Mouse (Mus musculus) heart, embryonic 13.5 days (tissue): Measurements from ENCODE around the gene Aqp3. TPM values are rescaled to one million over a fixed set of nuclear protein-coding genes. Genes with fewer than 3 reads are reported as not detected.

ENCODE experiments used
- ATAC-seq: fragments of 200-750 bp; cut with Nextera tagmentation; 2 replicates; pipeline ENCODE4 v1.8.0; 2017; ENCODE audit warnings: moderate TSS enrichment; ENCODE audit not compliant: insufficient number of reproducible peaks, low FRiP score, low TSS enrichment; ENCODE audit errors: extremely low read depth
- H3K27ac ChIP-seq: fragments of 300-500 bp; sonication (generic); replicated peaks from 2 replicates; pipeline ENCODE4 v1.5.1; 2015; ENCODE audit warnings: moderate library complexity, mild to moderate bottlenecking, inconsistent platforms
- H3K27me3 ChIP-seq: fragments of 300-500 bp; sonication (generic); replicated peaks from 2 replicates; pipeline ENCODE4 v1.6.1; 2015; ENCODE audit warnings: mild to moderate bottlenecking, inconsistent platforms
- H3K36me3 ChIP-seq: fragments of 300-500 bp; sonication (generic); 2 replicates; pipeline ENCODE4 v1.6.1; 2015; ENCODE audit warnings: mild to moderate bottlenecking, inconsistent platforms
- H3K4me1 ChIP-seq: fragments of 300-500 bp; sonication (generic); 2 replicates; pipeline ENCODE4 v1.6.1; 2015; ENCODE audit warnings: inconsistent platforms
- H3K4me2 ChIP-seq: fragments of 300-500 bp; sonication (generic); 2 replicates; pipeline ENCODE4 v1.6.1; 2015; ENCODE audit warnings: inconsistent platforms, mild to moderate bottlenecking, moderate library complexity
- H3K4me3 ChIP-seq: fragments of 300-500 bp; sonication (generic); 2 replicates; pipeline ENCODE4 v1.5.1; 2015; ENCODE audit warnings: moderate library complexity, mild to moderate bottlenecking, inconsistent platforms
- H3K9ac ChIP-seq: fragments of 300-500 bp; sonication (generic); 2 replicates; pipeline ENCODE4 v1.6.1; 2015; ENCODE audit warnings: inconsistent platforms, mild to moderate bottlenecking, moderate library complexity
- H3K9me3 ChIP-seq: fragments of 300-500 bp; sonication (generic); 2 replicates; pipeline ENCODE4 v1.6.1; 2016; ENCODE audit warnings: inconsistent platforms
- WGBS: fragments of 180-500 bp; shearing (Covaris S2); methylation state at CpG from one replicate; pipeline ENCODE4 v1.1.7; 2015; ENCODE audit warnings: mixed read lengths; 5-methylcytosine and 5-hydroxymethylcytosine counted together
- polyA plus RNA-seq: library from polyadenylated mRNA; unstranded; fragments of >200 nt; fragmentation: Nextera tagmentation; extraction: Ambion mirVana; gene quantifications from 2 replicates; pipeline ENCODE4 v1.2.1, GENCODE M21; 2015

Gene Aqp3
- 0.87 and 1.2 TPM in 2 replicates for polyA plus RNA-seq

DNA sequence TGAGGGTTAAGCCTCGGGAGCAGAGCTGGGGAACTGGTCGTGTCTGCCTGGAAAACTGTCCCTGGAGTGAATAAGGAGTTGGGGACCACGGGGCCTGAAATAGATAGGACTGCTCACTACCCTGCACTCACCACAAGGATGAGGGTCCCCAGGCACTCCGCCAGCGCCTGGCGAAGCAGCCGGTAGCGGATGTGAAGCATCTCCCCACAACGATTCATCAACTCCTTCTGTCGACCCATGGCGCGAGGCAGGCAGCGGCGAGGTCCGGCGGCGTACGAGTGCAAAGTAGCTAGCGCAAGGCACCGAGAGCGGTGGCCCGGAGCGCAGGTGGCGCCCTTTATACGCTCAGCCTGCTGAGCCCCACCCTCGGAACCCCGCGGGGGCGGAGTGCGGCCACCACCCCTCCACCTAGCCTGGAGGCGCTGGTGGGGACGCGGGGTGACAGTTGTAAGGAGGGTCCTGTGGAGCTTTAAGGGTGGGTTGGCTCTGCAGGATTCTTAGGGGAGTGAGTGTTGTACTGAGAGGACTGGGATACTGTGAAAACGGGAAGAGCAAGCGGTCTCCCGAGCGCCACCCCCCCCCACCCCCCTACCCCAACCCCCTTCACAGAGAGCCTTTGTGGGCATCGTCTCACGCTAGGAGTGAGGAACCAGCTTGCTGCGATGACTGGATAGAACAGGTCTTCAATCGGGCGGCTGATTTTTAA, at the start of gene Aqp3:
Aqp3 (minus strand) TSS at position 313 of the 706 bp plus-strand sequence.
- no peaks in the 10 kb centered on the region for H3K36me3 ChIP-seq
- ATAC-seq, result no peak
- H3K9me3 ChIP-seq, result no peaks in the 10 kb centered on the region
- peak within 1 kb of the TSS; percentile 89 for H3K4me2 ChIP-seq
- peak within 1 kb of the TSS; percentile 54 for H3K4me3 ChIP-seq
- 1% methylated on average over 42 of the region's 42 CpGs for WGBS
- no peak within 1 kb of the TSS for H3K27ac ChIP-seq
- H3K4me1 ChIP-seq, result peaks cover 49% of the 10 kb centered on the region
- peak within 1 kb of the TSS; percentile 76 for H3K9ac ChIP-seq
- H3K27me3 ChIP-seq, result peaks cover 37% of the 10 kb centered on the region

DNA sequence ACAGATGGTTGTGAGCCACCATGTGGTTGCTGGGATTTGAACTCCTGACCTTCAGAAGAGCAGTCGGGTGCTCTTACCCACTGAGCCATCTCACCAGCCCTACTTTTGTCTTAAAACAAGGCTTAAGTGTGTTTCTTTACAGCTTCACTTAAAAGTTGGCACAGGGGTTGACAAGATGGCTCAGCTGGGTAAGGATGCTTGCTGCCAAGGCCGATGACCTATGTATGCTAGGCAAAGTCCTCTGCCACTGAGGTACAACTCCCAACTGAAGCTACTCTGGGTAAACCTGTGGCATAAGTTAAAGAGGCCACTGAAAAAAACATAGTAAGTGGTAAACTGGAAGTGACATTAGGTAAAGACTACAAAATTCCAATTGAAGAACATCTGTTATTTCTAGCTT, 44.6 kb upstream of the Aqp3 start:
- Histone ChIP-seq H3K4me3 (no peak overlapping the region), H3K36me3 (peaks cover 51% of the 10 kb centered on the region), H3K9ac (no peak overlapping the region), H3K9me3 (no peaks in the 10 kb centered on the region), H3K27me3 (no peaks in the 10 kb centered on the region), H3K27ac (no peak overlapping the region), H3K4me1 (peaks cover 33% of the 10 kb centered on the region), H3K4me2 (no peak overlapping the region)
- ATAC-seq, result no peak
- 84% methylated on average over 2 of the region's 2 CpGs for WGBS

DNA sequence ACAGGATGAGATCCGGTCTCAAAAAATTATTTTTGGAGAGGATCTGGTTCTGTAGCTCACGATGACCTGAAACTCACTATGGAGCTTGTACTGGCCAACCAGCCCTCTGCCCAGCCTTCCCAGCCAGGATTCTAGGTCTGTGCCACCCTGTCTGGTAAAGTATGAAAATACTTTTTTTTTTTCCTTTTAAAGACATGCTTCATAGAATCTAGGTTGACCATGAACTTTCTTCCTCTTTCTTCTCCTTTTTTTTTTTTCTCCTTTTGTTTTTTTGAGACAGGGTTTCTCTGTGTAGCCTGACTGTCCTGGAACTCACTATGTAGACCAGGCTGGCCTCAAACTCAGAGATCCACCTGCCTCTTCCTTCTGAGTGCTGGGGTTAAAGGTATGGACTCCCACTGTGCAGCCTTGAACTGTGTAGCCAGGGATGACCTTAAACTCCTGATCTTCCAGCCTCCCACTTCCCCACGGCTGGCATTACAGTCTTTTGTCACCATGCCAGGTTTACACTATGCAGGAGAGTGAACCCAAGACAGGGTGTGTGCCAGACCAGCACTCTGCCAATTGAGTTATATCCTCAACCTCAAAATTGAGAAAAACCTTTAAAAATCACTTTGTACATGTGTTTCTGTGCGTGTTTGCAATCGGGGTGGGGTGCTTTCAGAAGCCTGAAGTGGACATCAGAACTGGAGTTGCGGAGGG, 42.3 kb upstream of the Aqp3 start:
- no peak for ATAC-seq
- Histone ChIP-seq H3K27me3 (no peaks in the 10 kb centered on the region), H3K4me3 (no peak overlapping the region), H3K27ac (no peak overlapping the region), H3K9ac (no peak overlapping the region), H3K4me2 (no peak overlapping the region), H3K9me3 (no peaks in the 10 kb centered on the region), H3K4me1 (peaks cover 31% of the 10 kb centered on the region), H3K36me3 (peaks cover 47% of the 10 kb centered on the region)
- WGBS, result 84% methylated on average over 6 of the region's 6 CpGs

DNA sequence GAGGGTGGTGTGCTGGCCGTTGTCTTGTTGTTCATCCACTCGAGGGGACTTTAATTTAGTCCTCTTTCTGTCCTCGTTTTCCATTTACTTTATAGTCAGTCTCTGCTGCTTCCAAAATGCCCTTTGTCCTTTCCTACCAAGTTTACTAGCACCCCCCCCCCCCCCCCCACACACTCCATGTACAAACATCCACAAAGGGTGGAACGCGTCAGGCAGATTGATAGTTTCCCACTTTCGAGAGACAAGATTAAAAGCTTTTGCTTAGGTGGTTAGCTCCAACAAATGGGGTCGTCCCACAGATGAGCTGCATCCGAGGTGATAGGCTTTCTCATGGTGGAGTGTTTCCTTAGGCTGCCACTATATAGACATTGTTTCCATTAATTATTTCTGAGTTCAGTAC, 38.8 kb upstream of the Aqp3 start:
- peak overlapping the region; percentile 99 for H3K27ac ChIP-seq
- no peak for ATAC-seq
- 0% methylated on average over 8 of the region's 8 CpGs for WGBS
- H3K27me3 ChIP-seq, result no peaks in the 10 kb centered on the region
- H3K4me1 ChIP-seq, result peaks cover 33% of the 10 kb centered on the region
- H3K4me2 ChIP-seq, result peak overlapping the region; percentile 84
- H3K9me3 ChIP-seq, result no peaks in the 10 kb centered on the region
- peak overlapping the region; percentile 99 for H3K9ac ChIP-seq
- H3K4me3 ChIP-seq, result peak overlapping the region; percentile 91
- H3K36me3 ChIP-seq, result peaks cover 32% of the 10 kb centered on the region

DNA sequence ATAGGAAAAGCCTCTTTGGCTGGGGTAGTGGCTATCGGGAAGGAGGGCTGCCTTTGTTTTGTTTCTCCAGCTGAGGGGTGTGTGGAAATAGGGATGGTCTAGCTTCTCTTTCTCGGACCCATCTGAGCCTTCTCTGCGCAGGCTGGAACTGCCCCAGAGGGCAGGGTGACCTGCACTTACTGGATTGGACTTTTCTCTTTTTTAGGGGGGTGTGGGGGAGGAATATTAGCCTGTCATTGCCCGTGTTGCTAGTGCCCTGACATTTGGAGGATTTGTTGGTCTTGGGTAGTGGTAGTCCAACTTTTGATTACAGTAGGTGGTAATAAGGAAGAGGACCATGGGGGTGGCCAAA, 38.4 kb upstream of the Aqp3 start:
- Histone ChIP-seq H3K9ac (peak overlapping the region; percentile 99), H3K4me3 (peak overlapping the region; percentile 91)
- 0 out of 2 replicates have a peak, but pooled peaks have one; percentile 1 for ATAC-seq

DNA sequence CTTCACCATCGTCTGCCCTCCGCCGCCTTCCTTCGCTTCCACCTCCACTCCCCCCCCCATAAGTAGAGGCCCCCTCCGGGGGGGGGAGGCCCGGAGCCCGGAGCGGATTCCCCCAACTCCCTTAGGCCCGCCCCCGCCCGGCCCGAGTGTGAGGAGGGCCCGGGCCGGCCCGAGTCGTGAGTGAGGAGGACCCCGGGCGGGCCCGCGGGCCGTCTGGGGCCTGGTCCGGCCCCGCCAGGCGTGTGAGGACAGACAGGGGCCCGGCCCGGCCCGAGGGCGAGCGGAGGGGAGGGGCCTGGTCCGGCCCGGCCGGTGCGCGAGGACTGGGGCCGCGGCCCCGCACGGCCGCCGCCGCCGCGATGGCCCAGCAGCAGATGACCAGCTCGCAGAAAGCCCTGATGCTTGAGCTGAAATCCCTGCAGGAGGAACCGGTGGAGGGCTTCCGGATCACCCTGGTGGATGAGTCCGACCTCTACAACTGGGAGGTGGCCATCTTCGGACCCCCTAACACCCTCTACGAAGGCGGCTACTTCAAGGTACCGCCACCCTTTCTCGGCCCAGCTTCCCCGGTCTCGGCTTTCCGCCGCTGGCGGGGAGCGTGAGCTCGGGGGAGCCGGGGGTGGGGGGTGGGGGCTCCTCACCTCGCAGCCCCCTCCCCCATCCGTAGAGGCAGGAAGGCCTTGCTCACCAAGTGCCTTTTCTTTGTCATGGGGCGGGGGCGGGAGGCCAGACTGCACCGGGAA, 37.9 kb upstream of the Aqp3 start, which contains the start of gene Ube2r2:
Ube2r2 (plus strand) TSS at position 33 of the 743 bp plus-strand sequence.
- Histone ChIP-seq H3K27ac (peak within 1 kb of the TSS; percentile 99), H3K4me2 (peak within 1 kb of the TSS; percentile 84), H3K9me3 (no peaks in the 10 kb centered on the region), H3K9ac (peak within 1 kb of the TSS; percentile 99), H3K36me3 (peaks cover 23% of the 10 kb centered on the region), H3K4me1 (peaks cover 33% of the 10 kb centered on the region), H3K27me3 (no peaks in the 10 kb centered on the region), H3K4me3 (peak within 1 kb of the TSS; percentile 91)
- ATAC-seq, result peak; percentile 71
- 1% methylated on average over 62 of the region's 65 CpGs for WGBS

More for the DNA sequence above, 38.4 kb upstream of the Aqp3 start:
- H3K36me3 ChIP-seq, result peaks cover 28% of the 10 kb centered on the region
- H3K9me3 ChIP-seq, result no peaks in the 10 kb centered on the region
- 0% methylated on average over 4 of the region's 4 CpGs for WGBS
- no peaks in the 10 kb centered on the region for H3K27me3 ChIP-seq
- peak overlapping the region; percentile 99 for H3K27ac ChIP-seq
- H3K4me2 ChIP-seq, result peak overlapping the region; percentile 84
- peaks cover 33% of the 10 kb centered on the region for H3K4me1 ChIP-seq

DNA sequence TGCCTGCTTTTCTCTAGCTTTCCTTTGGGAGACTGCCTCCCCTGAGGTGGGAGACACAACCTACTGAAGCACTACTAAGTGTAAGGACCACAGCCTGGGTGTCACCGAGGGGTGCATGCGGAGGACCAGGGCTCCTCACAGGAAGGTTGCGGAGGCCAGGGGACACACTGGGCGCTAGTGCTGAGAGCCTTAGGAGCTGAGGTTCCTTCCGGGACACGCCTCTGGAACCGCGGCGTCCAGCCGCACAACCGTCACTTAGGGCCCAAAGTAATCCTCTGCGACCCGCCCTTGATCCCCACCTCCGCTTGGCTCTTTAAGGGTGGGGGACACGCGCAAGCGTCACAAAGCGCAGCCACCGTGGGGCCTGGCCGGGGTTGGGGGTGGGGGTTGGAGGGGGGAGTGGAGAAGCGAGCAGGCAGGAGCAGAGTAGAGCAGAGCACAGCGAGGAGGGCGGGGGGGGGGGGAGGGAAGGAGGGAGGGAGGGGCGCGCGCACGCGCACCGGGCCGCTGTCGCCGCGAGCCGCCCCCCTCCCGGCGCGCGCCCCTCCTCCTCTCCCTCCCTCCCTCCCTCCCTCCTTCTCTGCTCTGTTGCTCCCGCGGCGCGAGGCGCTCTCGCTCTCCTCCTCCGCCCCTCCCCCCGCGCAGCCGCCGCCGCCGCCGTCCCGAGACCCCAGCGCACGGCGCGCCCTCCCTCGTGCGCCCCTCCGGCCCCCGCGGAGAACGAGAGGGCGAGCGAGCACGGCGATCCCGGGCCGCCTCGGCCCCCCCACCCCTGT, 37.1 kb upstream of the Aqp3 start:
- peak overlapping the region; percentile 91 for H3K4me3 ChIP-seq
- no peaks in the 10 kb centered on the region for H3K9me3 ChIP-seq
- peak; percentile 89 for ATAC-seq
- H3K27me3 ChIP-seq, result no peaks in the 10 kb centered on the region
- H3K9ac ChIP-seq, result peak overlapping the region; percentile 99
- peaks cover 16% of the 10 kb centered on the region for H3K36me3 ChIP-seq
- H3K4me1 ChIP-seq, result peaks cover 28% of the 10 kb centered on the region
- WGBS, result under 1% methylated on average over 14 of the region's 70 CpGs
- peak overlapping the region; percentile 84 for H3K4me2 ChIP-seq
- peak overlapping the region; percentile 99 for H3K27ac ChIP-seq

DNA sequence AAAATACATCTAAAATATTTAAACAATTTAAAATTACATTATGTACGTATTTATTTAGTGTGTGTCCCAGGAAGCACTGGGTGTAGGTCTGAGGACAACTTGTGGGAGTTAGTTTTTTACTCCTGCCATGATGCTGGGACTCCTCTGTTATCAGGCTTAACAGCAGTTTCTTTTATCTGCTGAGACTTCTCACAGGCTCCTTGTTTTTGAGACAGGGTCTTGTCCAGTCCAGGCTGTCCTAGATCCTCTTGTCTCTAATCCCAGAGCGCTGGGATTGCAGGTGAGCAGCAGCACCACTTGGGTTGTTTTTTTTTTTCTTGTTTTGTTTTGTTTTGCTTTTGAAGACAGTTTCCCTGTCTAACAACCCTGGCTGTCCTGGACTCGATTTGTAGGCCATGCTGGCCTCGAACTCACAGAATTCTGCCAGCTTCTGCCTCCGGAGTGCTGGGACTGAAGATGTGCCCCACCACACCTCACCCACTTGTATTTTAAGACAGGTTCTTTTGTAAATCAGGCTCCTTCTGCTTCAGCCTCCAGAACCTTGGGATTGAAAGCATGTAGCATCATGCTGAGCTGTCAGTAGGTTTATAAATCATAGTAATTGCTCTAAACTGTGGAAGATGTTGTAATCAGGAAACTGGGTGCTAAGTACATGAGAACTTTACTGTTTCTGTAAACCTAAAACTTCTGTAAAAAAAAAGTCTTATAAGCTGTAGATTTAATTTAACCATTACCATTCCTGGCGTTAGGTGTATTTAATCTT, 35.7 kb upstream of the Aqp3 start:
- Histone ChIP-seq H3K27ac (no peak overlapping the region), H3K9me3 (no peaks in the 10 kb centered on the region), H3K4me2 (no peak overlapping the region), H3K4me1 (peaks cover 23% of the 10 kb centered on the region), H3K27me3 (no peaks in the 10 kb centered on the region), H3K4me3 (no peak overlapping the region), H3K9ac (no peak overlapping the region), H3K36me3 (peaks cover 5% of the 10 kb centered on the region)
- no peak for ATAC-seq
- 81% methylated on average over 6 of the region's 6 CpGs for WGBS

DNA sequence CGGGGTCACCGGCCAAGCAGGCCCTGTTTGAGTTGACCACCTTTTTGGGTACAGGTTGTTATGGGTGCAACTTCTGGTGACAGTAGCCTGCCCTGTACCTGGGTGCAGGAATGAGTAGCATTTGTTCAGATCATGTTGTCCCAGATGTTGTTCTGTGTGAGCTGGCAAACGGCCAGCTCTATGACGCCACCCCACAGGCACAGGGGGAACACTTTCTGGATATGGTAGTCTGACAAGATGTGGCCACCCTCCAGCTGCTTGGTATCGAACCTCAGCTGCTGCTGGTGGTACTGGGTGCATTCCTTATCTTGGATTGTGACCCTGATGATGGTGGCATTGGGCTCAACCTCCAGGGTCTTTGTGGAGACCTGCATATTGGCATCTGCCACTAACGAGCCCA, 34.5 kb upstream of the Aqp3 start:
- Histone ChIP-seq H3K4me2 (no peak overlapping the region), H3K9me3 (no peaks in the 10 kb centered on the region), H3K4me3 (no peak overlapping the region), H3K27me3 (no peaks in the 10 kb centered on the region), H3K27ac (no peak overlapping the region), H3K9ac (no peak overlapping the region), H3K36me3 (no peaks in the 10 kb centered on the region), H3K4me1 (peaks cover 13% of the 10 kb centered on the region)
- WGBS, result 76% methylated on average over 6 of the region's 6 CpGs
- no peak for ATAC-seq

DNA sequence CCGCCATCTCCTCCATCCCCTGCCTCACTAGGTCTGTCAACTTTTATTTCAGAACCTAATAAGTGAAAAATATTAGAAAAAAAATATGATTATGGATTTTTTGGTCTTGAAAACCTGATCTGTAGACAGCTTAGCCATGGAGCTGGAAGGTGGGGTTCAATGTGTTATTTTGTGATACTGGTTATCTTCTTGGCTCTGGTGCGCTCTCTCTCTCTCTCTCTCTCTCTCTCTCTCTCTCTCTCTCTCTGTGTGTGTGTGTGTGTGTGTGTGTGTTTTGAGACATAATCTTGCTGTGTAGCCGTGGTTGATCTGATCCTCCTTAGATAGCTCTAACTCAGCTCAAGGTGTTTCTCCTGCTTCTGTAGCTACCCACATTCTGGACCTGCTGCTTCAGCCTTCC, 31.9 kb upstream of the Aqp3 start:
- Histone ChIP-seq H3K36me3 (no peaks in the 10 kb centered on the region), H3K27me3 (no peaks in the 10 kb centered on the region), H3K4me1 (peaks cover 9% of the 10 kb centered on the region), H3K4me2 (no peak overlapping the region), H3K9me3 (no peaks in the 10 kb centered on the region), H3K27ac (no peak overlapping the region), H3K9ac (no peak overlapping the region), H3K4me3 (no peak overlapping the region)
- no peak for ATAC-seq
- WGBS, result 60% methylated on average over 3 of the region's 3 CpGs
